Mouse (Mus musculus) spleen, adult 2 months (tissue): ENCODE results near the gene Elf5. TPM values are rescaled to one million over a fixed set of nuclear protein-coding genes. Genes with fewer than 3 reads are reported as not detected.

Experiments used
- DNase-seq, 2 experiments: peaks; one replicate each; pipeline versions ENCODE4 v3.0.0 to v3.0.0-alpha.2; 2012 to 2021; ENCODE audit warnings: low spot score in 2 of 2, low read depth in 1 of 2
- H3K27ac ChIP-seq: fragments of 200-500 bp; 2 replicates; pipeline ENCODE4 v1.5.1; 2012; ENCODE audit warnings: low read length, inconsistent platforms; ENCODE audit not compliant: insufficient read depth
- H3K27me3 ChIP-seq: fragments of 200-500 bp; 2 replicates; pipeline ENCODE4 v1.6.1; 2012; ENCODE audit warnings: mild to moderate bottlenecking, moderate library complexity, low read length, inconsistent platforms; ENCODE audit not compliant: control insufficient read depth, insufficient read depth
- H3K36me3 ChIP-seq: fragments of 200-500 bp; 2 replicates; pipeline ENCODE4 v1.6.1; 2012; ENCODE audit warnings: mild to moderate bottlenecking, low read length, inconsistent platforms; ENCODE audit not compliant: control insufficient read depth, insufficient read depth
- H3K4me1 ChIP-seq: fragments of 200-500 bp; 2 replicates; pipeline ENCODE4 v1.6.1; 2011; ENCODE audit warnings: inconsistent platforms; ENCODE audit not compliant: control insufficient read depth, insufficient read depth, insufficient read length
- H3K4me3 ChIP-seq: fragments of 200-500 bp; 2 replicates; pipeline ENCODE4 v1.5.1; 2011; ENCODE audit warnings: mild to moderate bottlenecking, inconsistent platforms; ENCODE audit not compliant: insufficient read depth, insufficient read length; ENCODE audit errors: extremely low read depth
- CTCF ChIP-seq: fragments of 200-500 bp; IDR thresholded peaks from 2 replicates; pipeline ENCODE4 v1.5.1; 2011; ENCODE audit warnings: mild to moderate bottlenecking, inconsistent platforms; ENCODE audit not compliant: insufficient read depth, insufficient read length, insufficient replicate concordance; ENCODE audit errors: extremely low read depth
- POLR2A ChIP-seq: fragments of 200-500 bp; IDR thresholded peaks from 2 replicates; pipeline ENCODE4 v1.6.1; 2011; ENCODE audit warnings: low read depth, low read length, inconsistent platforms
- WGBS: fragments of 180-500 bp; shearing (Covaris S2); methylation state at CpG from one replicate; pipeline ENCODE4 v1.1.7; 2018; 5-methylcytosine and 5-hydroxymethylcytosine counted together
- polyA plus RNA-seq: library from polyadenylated mRNA; depleted of rRNA; stranded (reverse); fragments of >200 nt; gene quantifications from 2 replicates; pipeline ENCODE4 v1.2.3, GENCODE M21; 2012

The Elf5 gene
- polyA plus RNA-seq, 1 experiment, result not detected

GRCm38 (mm10) chr2:103480240-103480639, 68.8 kb downstream of the Elf5 start:
- DNase-seq, result no peak
- H3K27me3 ChIP-seq, result no peaks in the 10 kb centered on the region
- H3K27ac ChIP-seq, result no peak overlapping the region
- no peak overlapping the region for H3K4me3 ChIP-seq
- 78% methylated on average over 8 of the region's 8 CpGs for WGBS
- H3K36me3 ChIP-seq, result no peaks in the 10 kb centered on the region; the same call in none of the 2 replicates
- peaks cover 6% of the 10 kb centered on the region; the same call in 1 of the 2 replicates for H3K4me1 ChIP-seq
- TF ChIP-seq POLR2A (no peak), CTCF (no peak)

- H3K36me3 ChIP-seq, result no peaks in the 10 kb centered on the region; the same call in 1 of the 2 replicates
- TF ChIP-seq CTCF, result no peak
- TF ChIP-seq POLR2A, result no peak
- H3K4me1 ChIP-seq, result peaks cover 6% of the 10 kb centered on the region; the same call in 1 of the 2 replicates
- no peaks in the 10 kb centered on the region for H3K27me3 ChIP-seq
- no peak overlapping the region for H3K4me3 ChIP-seq
- DNase-seq, result no peak
- 91% methylated on average over 4 of the region's 4 CpGs for WGBS
- H3K27ac ChIP-seq, result no peak overlapping the region
Observed at GRCm38 (mm10) chr2:103480871-103481270, 69.4 kb downstream of the Elf5 start.

GRCm38 (mm10) chr2:103481314-103482231, 70.1 kb downstream of the Elf5 start:
- Histone ChIP-seq H3K4me3 (no peak overlapping the region), H3K4me1 (peaks cover 6% of the 10 kb centered on the region; the same call in 1 of the 2 replicates), H3K27me3 (no peaks in the 10 kb centered on the region), H3K27ac (no peak overlapping the region), H3K36me3 (no peaks in the 10 kb centered on the region; the same call in 1 of the 2 replicates)
- TF ChIP-seq POLR2A, result no peak
- TF ChIP-seq CTCF, result no peak
- no peak for DNase-seq
- WGBS, result 90% methylated on average over 11 of the region's 11 CpGs

GRCm38 (mm10) chr2:103483289-103483985, 71.9 kb downstream of the Elf5 start:
- Histone ChIP-seq H3K4me1 (peaks cover 6% of the 10 kb centered on the region; the same call in 1 of the 2 replicates), H3K27ac (no peak overlapping the region), H3K36me3 (no peaks in the 10 kb centered on the region; the same call in 1 of the 2 replicates), H3K4me3 (peak overlapping the region; percentile 99), H3K27me3 (no peaks in the 10 kb centered on the region)
- 43% methylated on average over 7 of the region's 7 CpGs for WGBS
- no peak for DNase-seq
- TF ChIP-seq CTCF (no peak), POLR2A (no peak)

- 28% methylated on average over 5 of the region's 5 CpGs for WGBS
- no peak overlapping the region for H3K27ac ChIP-seq
- no peak for DNase-seq
- H3K36me3 ChIP-seq, result no peaks in the 10 kb centered on the region; the same call in 1 of the 2 replicates
- H3K4me3 ChIP-seq, result peak overlapping the region; percentile 99
- peaks cover 6% of the 10 kb centered on the region for H3K4me1 ChIP-seq
- TF ChIP-seq POLR2A, result no peak
- TF ChIP-seq CTCF, result no peak
- H3K27me3 ChIP-seq, result no peaks in the 10 kb centered on the region
Observed at GRCm38 (mm10) chr2:103483986-103484520, 72.6 kb downstream of the Elf5 start.

GRCm38 (mm10) chr2:103484617-103485401, 73.3 kb downstream of the Elf5 start, which contains the start of gene Cat:
Gene Cat (minus strand): TSS chr2:103485160.
- peak; percentile 88 for TF ChIP-seq POLR2A
- TF ChIP-seq CTCF, result no peak
- H3K4me3 ChIP-seq, result peak within 1 kb of the TSS; percentile 99
- peak within 1 kb of the TSS; percentile 97 for H3K27ac ChIP-seq
- DNase-seq, result peak; percentile 69 to 92
- H3K4me1 ChIP-seq, result peaks cover 7% of the 10 kb centered on the region
- H3K36me3 ChIP-seq, result no peaks in the 10 kb centered on the region
- no peaks in the 10 kb centered on the region for H3K27me3 ChIP-seq
- WGBS, result under 1% methylated on average over 41 of the region's 41 CpGs
